Mouse (Mus musculus): ENCODE data around the gene Ptprt.

DNA sequence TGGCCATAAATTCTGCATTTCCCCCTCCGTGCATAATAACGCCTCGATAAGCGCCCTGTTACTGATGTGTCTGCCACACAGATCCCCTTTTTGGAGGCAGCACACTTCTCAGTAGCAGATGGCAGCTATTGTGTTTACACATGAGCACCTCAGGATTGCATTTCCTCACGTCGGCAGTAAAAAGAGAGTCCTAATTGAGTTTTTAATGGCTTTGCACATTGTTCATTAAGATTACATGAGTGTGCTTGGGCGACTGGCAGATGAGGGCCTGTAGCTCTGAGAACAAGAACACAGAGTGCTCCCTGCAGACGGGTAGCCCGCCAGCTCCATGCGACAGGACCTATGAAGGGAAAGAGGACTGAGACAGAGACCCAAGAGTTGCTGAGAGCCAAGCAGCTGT lies 378.8 kb downstream of the Ptprt start:
- TF ChIP-seq TAL1 (IDR thresholded peaks at IDR 0.05; ENCODE audit: low read length) (no peak), CTCF (IDR thresholded peaks at IDR 0.05 in 2 of 3, conservative IDR thresholded peaks at IDR 0.05 in 1 of 3; ENCODE audit: control insufficient read depth in 1 of 3, insufficient read depth in 1 of 3, low read depth in 2 of 3, low read length in 3 of 3, poor library complexity in 1 of 3, severe bottlenecking in 1 of 3) (no peak), MEF2A (IDR thresholded peaks at IDR 0.05; ENCODE audit: extremely low read depth, insufficient replicate concordance, low read depth, low read length, poor library complexity, severe bottlenecking) (no peak), ZC3H11A (IDR thresholded peaks at IDR 0.05; ENCODE audit: low read depth, low read length) (no peak), TBP (IDR thresholded peaks at IDR 0.05; ENCODE audit: low read depth, low read length) (no peak), EP300 (IDR thresholded peaks at IDR 0.05; ENCODE audit: low read depth in 1 of 2, low read length in 2 of 2) (no peak), TCF12 (IDR thresholded peaks at IDR 0.05; ENCODE audit: low read depth, low read length) (no peak), ZKSCAN1 (IDR thresholded peaks at IDR 0.05; ENCODE audit: low read depth, low read length) (no peak)
